Comparison of ENCODE assay signal across 8 mouse cellular contexts in the genomic region with DNA sequence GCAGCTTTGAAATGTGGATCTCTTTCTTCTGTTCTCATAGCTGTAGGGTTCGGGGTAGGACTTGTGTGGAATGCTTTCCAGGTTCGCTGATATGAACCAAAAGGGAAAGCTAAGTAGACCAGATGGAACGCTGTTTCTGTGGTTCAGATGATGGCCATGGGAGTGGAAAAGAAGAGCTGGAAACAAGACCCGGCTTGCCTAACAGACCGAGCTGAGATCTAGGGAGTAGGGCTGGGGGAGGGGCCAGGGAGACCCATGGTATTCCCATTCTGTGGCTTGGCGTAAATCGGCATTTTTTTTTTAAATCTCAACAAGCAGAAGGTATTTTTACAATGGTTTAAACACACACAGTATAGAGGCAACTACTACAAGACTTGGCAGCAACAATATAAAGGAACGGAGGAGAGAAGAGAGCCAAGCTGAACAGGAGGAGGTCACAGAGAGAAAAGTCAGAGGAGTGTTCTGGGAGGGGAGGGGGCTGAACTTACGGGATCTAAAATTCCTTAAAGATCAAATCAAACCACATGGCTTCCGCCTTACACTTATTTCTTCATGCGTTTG. TPM values are rescaled to one million over a fixed set of nuclear protein-coding genes. Genes with fewer than 3 reads are reported as not detected.
DNase-seq lines count a peak whose midpoint lies in the region; ATAC-seq and TF ChIP-seq lines count a peak whose summit lies in the region.

A gene (minus strand): TSS at position 132 of the 561 bp plus-strand sequence.

- dilution Hi-C loops in CH12.LX (cut with MboI; ENCODE audit: extremely low pct_ligation_motif_present, extremely low pct_unique_long_range_greater_than_20kb, low sequenced_read_pairs) = no loop called here

- H3K4me1 ChIP-seq in CH12.LX (ENCODE audit: control insufficient read depth in 1 of 2, insufficient read depth in 2 of 2) = peaks cover 18 to 38% of the 10 kb centered on the region in 2 experiments
- H3K4me1 ChIP-seq in embryonic fibroblast, embryonic 13.5 days (ENCODE audit: control insufficient read depth, insufficient read depth, low read length) = peaks cover 20% of the 10 kb centered on the region
- H3K4me1 ChIP-seq in limb, embryonic 14.5 days (ENCODE audit: control insufficient read depth, insufficient read depth, low read length) = peaks cover 16% of the 10 kb centered on the region
- H3K4me1 ChIP-seq in small intestine, adult 2 months (ENCODE audit: control insufficient read depth, insufficient read depth, insufficient read length, low read length) = peaks cover 15% of the 10 kb centered on the region; the same call in 1 of the 2 replicates

- no peak for TF ChIP-seq RAD21 in CH12.LX (IDR thresholded peaks at IDR 0.05; ENCODE audit: low read depth, low read length)

- no peaks in the 10 kb centered on the region for H3K79me2 ChIP-seq in CH12.LX (replicated peaks; ENCODE audit: control insufficient read depth, extremely low read depth, insufficient read depth, poor library complexity, severe bottlenecking)

- TF ChIP-seq EP300 in CH12.LX (IDR thresholded peaks at IDR 0.05; ENCODE audit: low read length) = no peak

- in situ Hi-C loops in CH12.LX (cut with MboI; ENCODE audit: low pct_ligation_motif_present, low pct_unique_long_range_greater_than_20kb, low sequenced_read_pairs) = loop anchor here (25.0 kb wide), 1 partner anchor 439 kb away; a partner anchor contains a TSS

- H3K27ac ChIP-seq in CH12.LX (ENCODE audit: insufficient read depth, low read depth) = no peak within 1 kb of the TSS
- peak within 1 kb of the TSS; percentile 91 for H3K27ac ChIP-seq in embryonic fibroblast, embryonic 13.5 days (ENCODE audit: insufficient read depth, low read length)
- peak within 1 kb of the TSS; percentile 40 for H3K27ac ChIP-seq in limb, embryonic 14.5 days (replicated peaks; ENCODE audit: low read depth, low read length)
- no peak within 1 kb of the TSS; the same call in 1 of the 2 replicates for H3K27ac ChIP-seq in small intestine, adult 2 months (ENCODE audit: insufficient read depth, low read depth, low read length)

- 37% methylated on average over 11 of the region's 11 CpGs for WGBS in limb, embryonic 14.5 days
- 80% methylated on average over 11 of the region's 11 CpGs for WGBS in small intestine, adult 2 months

- peak; percentile 87 for ATAC-seq in limb, embryonic 14.5 days (ENCODE audit: low FRiP score, low read depth)

- no peak for TF ChIP-seq POLR2A in CH12.LX (IDR thresholded peaks at IDR 0.05; ENCODE audit: low read depth, low read length)
- TF ChIP-seq POLR2A in embryonic fibroblast, embryonic 13.5 days (IDR thresholded peaks at IDR 0.05; ENCODE audit: low read depth, low read length) = no peak
- no peak for TF ChIP-seq POLR2A in limb, embryonic 14.5 days (IDR thresholded peaks at IDR 0.05; ENCODE audit: borderline replicate concordance, extremely low read depth, insufficient read depth, insufficient read length)
- TF ChIP-seq POLR2A in small intestine, adult 2 months (IDR thresholded peaks at IDR 0.05; ENCODE audit: low read depth, low read length) = no peak

- peak; percentile 48 to 54 for DNase-seq in cerebellum, postnatal 10 days
- DNase-seq in cerebellum, adult 9-11 months = no peak
- DNase-seq in CH12.LX (ENCODE audit: extremely low read depth) = no peak
- no peak for DNase-seq in heart, postnatal 36 days
- peak; percentile 82 for DNase-seq in limb, embryonic 14.5 days (ENCODE audit: low spot score)
- no peak for DNase-seq in ovary, postnatal 14 days (ENCODE audit: low spot score)

- H3K4me3 ChIP-seq in CH12.LX (replicated peaks in 1 of 3; ENCODE audit: low read depth in 2 of 3, low read length in 2 of 3, poor library complexity in 1 of 3) = no peak within 1 kb of the TSS
- H3K4me3 ChIP-seq in embryonic fibroblast, embryonic 13.5 days (ENCODE audit: insufficient read depth, low read length) = no peak within 1 kb of the TSS
- H3K4me3 ChIP-seq in limb, embryonic 14.5 days (replicated peaks; ENCODE audit: low read length) = no peak within 1 kb of the TSS
- no peak within 1 kb of the TSS for H3K4me3 ChIP-seq in small intestine, adult 2 months (ENCODE audit: low read depth, low read length)

- H3K27me3 ChIP-seq in CH12.LX (replicated peaks) = no peaks in the 10 kb centered on the region
- H3K27me3 ChIP-seq in limb, embryonic 14.5 days (ENCODE audit: control insufficient read depth, insufficient read depth, low read length) = no peaks in the 10 kb centered on the region
- H3K27me3 ChIP-seq in small intestine, adult 2 months (ENCODE audit: control insufficient read depth, insufficient read depth, low read length) = no peaks in the 10 kb centered on the region

- no peaks in the 10 kb centered on the region for H3K36me3 ChIP-seq in CH12.LX (replicated peaks in 1 of 2; ENCODE audit: control insufficient read depth in 1 of 2, insufficient read depth in 1 of 2, low read length in 1 of 2)
- no peaks in the 10 kb centered on the region for H3K36me3 ChIP-seq in limb, embryonic 14.5 days (ENCODE audit: control insufficient read depth, insufficient read depth, low read length)
- no peaks in the 10 kb centered on the region for H3K36me3 ChIP-seq in small intestine, adult 2 months (ENCODE audit: control insufficient read depth, insufficient read depth, low read length)

- H3K4me2 ChIP-seq in CH12.LX (ENCODE audit: insufficient read depth, low read depth, poor library complexity, severe bottlenecking) = no peak within 1 kb of the TSS
- 0 out of 2 replicates have a peak within 1 kb of the TSS, but pooled peaks have one; percentile 3 for H3K4me2 ChIP-seq in limb, embryonic 14.5 days (replicated peaks; ENCODE audit: low read depth, low read length, severe bottlenecking)

- TF ChIP-seq CTCF in CH12.LX (conservative IDR thresholded peaks at IDR 0.05 in 1 of 2, IDR thresholded peaks at IDR 0.05 in 1 of 2; ENCODE audit: low read depth in 2 of 2, low read length in 2 of 2) = no peak
- TF ChIP-seq CTCF in embryonic fibroblast, embryonic 13.5 days (IDR thresholded peaks at IDR 0.05; ENCODE audit: borderline replicate concordance, insufficient read depth, low read length) = no peak
- no peak for TF ChIP-seq CTCF in small intestine, adult 2 months (IDR thresholded peaks at IDR 0.05; ENCODE audit: extremely low read depth, insufficient read length, insufficient replicate concordance, low read depth, low read length)

- no peaks in the 10 kb centered on the region for H3K9me3 ChIP-seq in CH12.LX (replicated peaks; ENCODE audit: low read length)
- H3K9me3 ChIP-seq in limb, embryonic 14.5 days (ENCODE audit: control insufficient read depth, low read length) = no peaks in the 10 kb centered on the region

- no peak within 1 kb of the TSS for H3K9ac ChIP-seq in CH12.LX (ENCODE audit: insufficient read depth, low read depth)
- H3K9ac ChIP-seq in limb, embryonic 14.5 days (ENCODE audit: low read depth, low read length, severe bottlenecking) = no peak within 1 kb of the TSS

- intact Hi-C loops in heart, postnatal 36 days (cut with DNase I) = no loop called here

TF ChIP-seq in CH12.LX, 34 proteins besides CTCF, POLR2A, EP300 and RAD21:
- TF ChIP-seq ZNF384 (IDR thresholded peaks at IDR 0.05; ENCODE audit: low read depth, low read length) = no peak
- no peak for TF ChIP-seq ZKSCAN1 (IDR thresholded peaks at IDR 0.05; ENCODE audit: borderline replicate concordance, low read depth, low read length)
- no peak for TF ChIP-seq SMC3 (IDR thresholded peaks at IDR 0.05; ENCODE audit: low read depth, low read length)
- TF ChIP-seq ELF1 (IDR thresholded peaks at IDR 0.05; ENCODE audit: low read depth, low read length) = no peak
- no peak for TF ChIP-seq TBP (conservative IDR thresholded peaks at IDR 0.05; ENCODE audit: low read depth, low read length)
- no peak for TF ChIP-seq MAZ (IDR thresholded peaks at IDR 0.05; ENCODE audit: low read depth, low read length)
- no peak for TF ChIP-seq TCF12 (IDR thresholded peaks at IDR 0.05; ENCODE audit: low read depth, low read length)
- TF ChIP-seq JUN (IDR thresholded peaks at IDR 0.05; ENCODE audit: insufficient read depth, low read depth, low read length) = no peak
- TF ChIP-seq RCOR1 (conservative IDR thresholded peaks at IDR 0.05; ENCODE audit: low read depth, low read length) = no peak
- no peak for TF ChIP-seq BHLHE40 (IDR thresholded peaks at IDR 0.05; ENCODE audit: low read depth, low read length)
- TF ChIP-seq IRF4 (IDR thresholded peaks at IDR 0.05; ENCODE audit: low read depth, low read length) = no peak
TF ChIP-seq in CH12.LX: peak in this region for 0.

RNA-seq across cellular contexts. Expression of the gene that starts here (rescaled TPM):
- total RNA-seq in CH12.LX (2012; rRNA removed) (77.0 and 87.5 TPM in 2 replicates), CH12.LX (2014; rRNA removed) (43.1 and 49.6 TPM in 2 replicates)
- 83.1 and 126 TPM in 2 replicates for polyA plus RNA-seq in CH12.LX (2012; ENCODE audit: insufficient read length, low read depth)
- polyA plus RNA-seq in embryonic fibroblast, embryonic 13.5 days (2011; ENCODE audit: insufficient read length, low read depth, missing spikeins) = 206 and 311 TPM in 2 replicates
- 10 to 100 TPM; 40.5 to 43.2 TPM for total RNA-seq in heart, postnatal 36 days (2021)
- polyA plus RNA-seq in limb, embryonic 14.5 days (2012; rRNA removed) = 43.9 and 48.4 TPM in 2 replicates
- 88.5 and 93.2 TPM in 2 replicates for polyA plus RNA-seq in limb, embryonic 14.5 days (2014; fragmentation: Nextera tagmentation; extraction: Ambion mirVana)
- 16.5 and 28.9 TPM in 2 replicates for polyA plus RNA-seq in small intestine, adult 2 months (2012; rRNA removed)

Comparison
In these comparisons a context has a peak if more than half of its experiments do, and no peak if none do; other contexts are left out.
1. DNase-seq: peak in cerebellum, postnatal 10 days (2 of 2) and limb, embryonic 14.5 days (single experiment); none in cerebellum, adult 9-11 months (single experiment), CH12.LX (single experiment), heart, postnatal 36 days (0 of 2) and ovary, postnatal 14 days (single experiment).
2. H3K27ac ChIP-seq: peak in embryonic fibroblast, embryonic 13.5 days (single experiment) and limb, embryonic 14.5 days (single experiment); none in CH12.LX (single experiment) and small intestine, adult 2 months (single experiment).